Mouse (Mus musculus) heart, embryonic 11.5 days (tissue): ENCODE results near the gene Osbpl9. TPM values are rescaled to one million over a fixed set of nuclear protein-coding genes. Genes with fewer than 3 reads are reported as not detected.

Experiments used
- ATAC-seq: fragments of 200-750 bp; cut with Nextera tagmentation; replicated peaks from 2 replicates; pipeline ENCODE4 v1.8.0; 2017; ENCODE audit warnings: moderate library complexity; ENCODE audit not compliant: insufficient number of reproducible peaks, low FRiP score, low TSS enrichment
- H3K27ac ChIP-seq: fragments of 300-500 bp; sonication (generic); 2 replicates; pipeline ENCODE4 v1.5.1; 2014; ENCODE audit warnings: mild to moderate bottlenecking, low read depth, low read length
- H3K27me3 ChIP-seq: fragments of 300-500 bp; sonication (generic); 2 replicates; pipeline ENCODE4 v1.6.1; 2014; ENCODE audit warnings: mild to moderate bottlenecking, low read length, mixed read lengths; ENCODE audit not compliant: control insufficient read depth, insufficient read depth
- H3K36me3 ChIP-seq: fragments of 300-500 bp; sonication (generic); 2 replicates; pipeline ENCODE4 v1.6.1; 2014; ENCODE audit warnings: mild to moderate bottlenecking, low read length, moderate library complexity, mixed read lengths; ENCODE audit not compliant: control insufficient read depth, insufficient read depth
- H3K4me1 ChIP-seq: fragments of 300-500 bp; sonication (generic); 2 replicates; pipeline ENCODE4 v1.6.1; 2014; ENCODE audit warnings: low read length; ENCODE audit not compliant: control insufficient read depth, insufficient read depth
- H3K4me2 ChIP-seq: fragments of 300-500 bp; sonication (generic); 2 replicates; pipeline ENCODE4 v1.6.1; 2014; ENCODE audit warnings: mild to moderate bottlenecking, moderate library complexity
- H3K4me3 ChIP-seq: fragments of 300-500 bp; sonication (generic); 2 replicates; pipeline ENCODE4 v1.5.1; 2014; ENCODE audit warnings: low read depth, low read length
- H3K9ac ChIP-seq: fragments of 300-500 bp; sonication (generic); 2 replicates; pipeline ENCODE4 v1.6.1; 2014; ENCODE audit warnings: mild to moderate bottlenecking, low read depth, low read length, moderate library complexity
- H3K9me3 ChIP-seq: fragments of 300-500 bp; sonication (generic); replicated peaks from 2 replicates; pipeline ENCODE4 v1.6.1; 2016; ENCODE audit warnings: low read length; ENCODE audit not compliant: control insufficient read depth
- WGBS: fragments of 180-500 bp; shearing (Covaris S2); extraction: QIAGEN DNeasy Blood & Tissue Kit; methylation state at CpG from one replicate; pipeline ENCODE4 v1.1.7; 2014; ENCODE audit not compliant: insufficient replicate concordance; 5-methylcytosine and 5-hydroxymethylcytosine counted together
- polyA plus RNA-seq: library from polyadenylated mRNA; unstranded; fragments of >200 nt; fragmentation: Nextera tagmentation; extraction: Ambion mirVana; gene quantifications from 2 replicates; pipeline ENCODE4 v1.2.1, GENCODE M21; 2014

The Osbpl9 gene
- polyA plus RNA-seq, 1 experiment from 2014 or later, result 46.2 TPM

- 85% methylated on average over 10 of the region's 10 CpGs for WGBS
- no peak for ATAC-seq
- Histone ChIP-seq H3K4me1 (no peaks in the 10 kb centered on the region), H3K27ac (no peak overlapping the region), H3K9ac (no peak overlapping the region), H3K27me3 (no peaks in the 10 kb centered on the region), H3K4me2 (no peak overlapping the region), H3K9me3 (no peaks in the 10 kb centered on the region), H3K36me3 (no peaks in the 10 kb centered on the region), H3K4me3 (no peak overlapping the region)
These were observed 92.4 kb downstream of the Osbpl9 start for GRCm38 (mm10) chr4:109109686-109110085.

GRCm38 (mm10) chr4:109109012-109109411, 93.1 kb downstream of the Osbpl9 start:
- no peak overlapping the region for H3K4me3 ChIP-seq
- no peaks in the 10 kb centered on the region for H3K36me3 ChIP-seq
- no peak overlapping the region for H3K9ac ChIP-seq
- no peaks in the 10 kb centered on the region for H3K4me1 ChIP-seq
- H3K27me3 ChIP-seq, result no peaks in the 10 kb centered on the region
- WGBS, result 79% methylated on average over 6 of the region's 6 CpGs
- no peak overlapping the region for H3K4me2 ChIP-seq
- no peaks in the 10 kb centered on the region for H3K9me3 ChIP-seq
- no peak overlapping the region for H3K27ac ChIP-seq
- no peak for ATAC-seq

GRCm38 (mm10) chr4:109106594-109106993, 95.5 kb downstream of the Osbpl9 start:
- H3K27ac ChIP-seq, result no peak overlapping the region
- H3K4me2 ChIP-seq, result no peak overlapping the region
- no peaks in the 10 kb centered on the region for H3K9me3 ChIP-seq
- no peak for ATAC-seq
- no peaks in the 10 kb centered on the region for H3K4me1 ChIP-seq
- no peak overlapping the region for H3K9ac ChIP-seq
- H3K4me3 ChIP-seq, result no peak overlapping the region
- H3K27me3 ChIP-seq, result no peaks in the 10 kb centered on the region
- H3K36me3 ChIP-seq, result no peaks in the 10 kb centered on the region

GRCm38 (mm10) chr4:109106034-109106433, 96.0 kb downstream of the Osbpl9 start:
- H3K4me3 ChIP-seq, result no peak overlapping the region

GRCm38 (mm10) chr4:109105254-109105653, 96.8 kb downstream of the Osbpl9 start:
- ATAC-seq, result no peak
- no peaks in the 10 kb centered on the region for H3K36me3 ChIP-seq

More at GRCm38 (mm10) chr4:109106034-109106433, 96.0 kb downstream of the Osbpl9 start:
- WGBS, result 70% methylated on average over 3 of the region's 3 CpGs
- Histone ChIP-seq H3K4me2 (no peak overlapping the region), H3K27ac (no peak overlapping the region), H3K9me3 (no peaks in the 10 kb centered on the region), H3K36me3 (no peaks in the 10 kb centered on the region), H3K9ac (no peak overlapping the region), H3K4me1 (no peaks in the 10 kb centered on the region), H3K27me3 (no peaks in the 10 kb centered on the region)
- ATAC-seq, result no peak

DNA sequence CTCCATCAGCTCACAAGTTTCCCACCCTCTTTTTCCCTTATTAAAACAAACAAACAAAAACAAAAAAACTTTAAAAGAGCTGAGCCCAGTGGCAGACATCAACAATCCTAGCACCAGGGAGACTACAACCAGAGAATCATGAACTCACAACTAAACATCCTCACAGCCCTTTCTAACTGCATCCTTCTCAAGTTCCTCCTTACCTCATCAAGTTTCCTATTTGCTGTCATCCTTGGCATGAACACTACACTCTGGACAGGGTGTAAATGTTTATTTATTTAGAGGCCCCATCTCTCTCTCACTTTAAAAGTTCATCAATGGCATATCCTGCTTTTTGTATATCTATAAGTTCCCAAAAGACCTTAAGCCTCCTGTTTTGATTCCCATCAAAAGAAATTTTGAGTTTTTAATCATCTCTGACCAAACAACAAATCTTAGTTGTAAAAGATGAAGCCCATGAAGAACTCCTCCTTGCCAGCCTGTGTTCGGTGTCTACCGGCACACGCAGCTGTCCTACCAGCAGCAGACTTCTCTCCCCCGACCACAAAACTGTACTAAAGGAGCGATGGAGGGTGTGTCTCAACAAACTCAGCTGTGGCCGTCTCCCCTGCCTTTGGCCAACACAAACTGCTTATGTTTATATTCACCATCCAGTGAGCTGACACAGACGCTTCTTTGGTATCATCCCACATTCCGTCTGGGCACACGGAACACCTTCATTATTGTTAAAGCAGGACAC, 98.8 kb downstream of the Osbpl9 start:
- ATAC-seq, result no peak
- WGBS, result 67% methylated on average over 9 of the region's 9 CpGs

More at GRCm38 (mm10) chr4:109105254-109105653, 96.8 kb downstream of the Osbpl9 start:
- H3K9ac ChIP-seq, result no peak overlapping the region
- no peaks in the 10 kb centered on the region for H3K4me1 ChIP-seq
- no peaks in the 10 kb centered on the region for H3K27me3 ChIP-seq
- H3K4me3 ChIP-seq, result no peak overlapping the region
- no peak overlapping the region for H3K4me2 ChIP-seq
- no peaks in the 10 kb centered on the region for H3K9me3 ChIP-seq
- no peak overlapping the region for H3K27ac ChIP-seq

GRCm38 (mm10) chr4:109102574-109102973, 99.5 kb downstream of the Osbpl9 start:
- Histone ChIP-seq H3K4me1 (no peaks in the 10 kb centered on the region), H3K27ac (no peak overlapping the region), H3K27me3 (no peaks in the 10 kb centered on the region), H3K9ac (no peak overlapping the region), H3K4me3 (no peak overlapping the region), H3K36me3 (no peaks in the 10 kb centered on the region), H3K4me2 (no peak overlapping the region), H3K9me3 (no peaks in the 10 kb centered on the region)
- WGBS, result 89% methylated on average over 5 of the region's 5 CpGs
- ATAC-seq, result no peak

More for the DNA sequence above, 98.8 kb downstream of the Osbpl9 start:
- no peak overlapping the region for H3K9ac ChIP-seq
- H3K4me3 ChIP-seq, result no peak overlapping the region
- H3K36me3 ChIP-seq, result no peaks in the 10 kb centered on the region
- H3K4me1 ChIP-seq, result no peaks in the 10 kb centered on the region
- no peak overlapping the region for H3K4me2 ChIP-seq
- no peak overlapping the region for H3K27ac ChIP-seq
- no peaks in the 10 kb centered on the region for H3K9me3 ChIP-seq
- H3K27me3 ChIP-seq, result no peaks in the 10 kb centered on the region

GRCm38 (mm10) chr4:109098861-109099260, 103.2 kb downstream of the Osbpl9 start:
- Histone ChIP-seq H3K36me3 (no peaks in the 10 kb centered on the region), H3K4me3 (no peak overlapping the region), H3K9ac (no peak overlapping the region), H3K27me3 (peaks cover 8% of the 10 kb centered on the region; the same call in 1 of the 2 replicates), H3K27ac (no peak overlapping the region), H3K4me1 (no peaks in the 10 kb centered on the region; the same call in none of the 2 replicates), H3K9me3 (no peaks in the 10 kb centered on the region), H3K4me2 (no peak overlapping the region)
- no peak for ATAC-seq
- WGBS, result 84% methylated on average over 3 of the region's 3 CpGs

- Histone ChIP-seq H3K27ac (no peak overlapping the region), H3K4me2 (no peak overlapping the region), H3K4me1 (peaks cover 10% of the 10 kb centered on the region), H3K4me3 (no peak overlapping the region), H3K36me3 (no peaks in the 10 kb centered on the region), H3K9me3 (no peaks in the 10 kb centered on the region), H3K9ac (no peak overlapping the region), H3K27me3 (peaks cover 12% of the 10 kb centered on the region; the same call in 1 of the 2 replicates)
- 34% methylated on average over 2 of the region's 2 CpGs for WGBS
- peak; percentile 42; the same call in 1 of the 2 replicates for ATAC-seq
These were observed 107.8 kb downstream of the Osbpl9 start for GRCm38 (mm10) chr4:109094269-109094668.
